Mouse (Mus musculus) central nervous system, embryonic 18 days (tissue): ENCODE results near the gene Auh. TPM values are rescaled to one million over a fixed set of nuclear protein-coding genes. Genes with fewer than 3 reads are reported as not detected.

ENCODE experiments used
- polyA plus RNA-seq: library from polyadenylated mRNA; depleted of rRNA; stranded (reverse); fragments of >200 nt; gene quantifications from 2 replicates; pipeline ENCODE4 v1.2.3, GENCODE M21; 2012; rRNA removed

Gene Auh
- 51.7 and 54.0 TPM in 2 replicates for polyA plus RNA-seq

GRCm38 (mm10) chr13:52929209-52930171 is at the start of gene Auh:
TSS of gene Auh (minus strand) at chr13:52929681.

Other genes starting within 250 kb of the Auh start
- gene Nfil3, start 51.4 kb upstream of the Auh start, polyA plus RNA-seq, result 15.9 and 16.0 TPM in 2 replicates